Mouse (Mus musculus) megakaryocyte, embryonic 14.5 days (primary cell): ENCODE results near the gene Hexim2. TPM values are rescaled to one million over a fixed set of nuclear protein-coding genes. Genes with fewer than 3 reads are reported as not detected.

Experiments
- H3K27me3 ChIP-seq: replicated peaks from 2 replicates; pipeline ENCODE3; 2012; ENCODE audit warnings: inconsistent platforms
- H3K36me3 ChIP-seq: replicated peaks from 2 replicates; pipeline ENCODE3; 2012; ENCODE audit warnings: low read length, inconsistent platforms, mixed read lengths
- H3K4me1 ChIP-seq: 2 replicates; pipeline ENCODE4 v1.6.1; 2012; ENCODE audit warnings: inconsistent platforms
- H3K4me3 ChIP-seq: replicated peaks from 2 replicates; pipeline ENCODE3; 2012; ENCODE audit warnings: moderate library complexity, mild to moderate bottlenecking, inconsistent platforms
- H3K9me3 ChIP-seq: 2 replicates; pipeline ENCODE4 v1.6.1; 2012; ENCODE audit warnings: inconsistent platforms
- FLI1 ChIP-seq: IDR thresholded peaks from 2 replicates; pipeline ENCODE4 v1.6.1; 2012; ENCODE audit warnings: low read length, inconsistent platforms, mixed read lengths
- GATA1 ChIP-seq: IDR thresholded peaks from 3 replicates; pipeline ENCODE4 v1.6.1; 2012; ENCODE audit warnings: mixed read lengths, low read length, inconsistent platforms, borderline replicate concordance
- polyA plus RNA-seq: library from polyadenylated mRNA; stranded (reverse); fragments of >175 nt; gene quantifications from 2 replicates; pipeline ENCODE4 v1.2.3, GENCODE M21; 2012; ENCODE audit warnings: low replicate concordance; ENCODE audit not compliant: insufficient read depth

Hexim2 gene
- polyA plus RNA-seq, 1 experiment = 168 TPM

DNA sequence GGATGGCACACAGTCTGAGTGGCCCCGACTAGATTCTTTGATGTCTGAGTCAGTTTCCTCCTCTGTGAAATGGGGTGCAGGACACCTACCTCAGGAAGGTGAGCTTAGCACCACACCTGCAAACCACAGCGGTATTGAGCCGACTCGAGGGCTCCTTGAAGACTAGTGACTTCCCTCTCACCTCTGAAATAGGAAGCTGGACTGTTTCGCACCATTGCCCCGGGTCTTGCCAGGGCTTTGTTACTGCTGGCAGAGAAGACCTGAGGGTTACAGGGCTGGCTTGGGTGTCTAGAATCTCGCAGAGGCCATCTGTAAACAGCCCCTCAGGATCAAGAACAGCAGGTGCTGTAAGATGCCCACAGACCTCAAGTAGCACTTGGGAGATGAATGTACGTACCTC lies 31.9 kb upstream of the Hexim2 start:
- Histone ChIP-seq H3K9me3 (no peaks in the 10 kb centered on the region), H3K4me1 (peaks cover 48% of the 10 kb centered on the region), H3K4me3 (no peak overlapping the region), H3K27me3 (peaks cover 66% of the 10 kb centered on the region), H3K36me3 (peaks cover 12% of the 10 kb centered on the region)
- TF ChIP-seq FLI1 (no peak), GATA1 (no peak)

DNA sequence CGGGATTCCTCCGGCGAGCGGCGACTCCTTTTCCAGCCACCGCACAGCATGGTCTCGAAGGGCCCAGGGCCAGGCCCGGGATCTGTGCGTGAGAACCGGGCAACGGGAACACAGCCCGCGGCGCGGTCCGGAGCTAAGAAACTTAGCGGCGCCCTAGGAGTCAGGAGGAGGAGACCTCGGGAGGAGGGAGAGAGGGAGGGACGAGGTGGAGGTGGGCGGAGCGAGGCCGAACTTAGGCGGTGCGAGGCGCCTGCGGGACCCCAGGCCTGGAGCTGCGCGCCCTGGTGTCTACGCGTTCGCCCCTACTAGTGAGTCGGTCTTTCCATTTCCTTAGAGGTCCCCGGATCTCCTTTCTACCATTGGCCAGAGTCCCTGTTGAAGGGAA lies 30.8 kb upstream of the Hexim2 start, which contains the start of the genes Plcd3 and Acbd4:
Gene Plcd3, minus strand, starts transcription at position 178 of the 385 bp plus-strand sequence.
Gene Acbd4, plus strand, starts transcription at position 202 of the 385 bp plus-strand sequence.
- no peaks in the 10 kb centered on the region for H3K9me3 ChIP-seq
- TF ChIP-seq FLI1 (no peak), GATA1 (no peak)
- peak within 1 kb of the TSS; percentile 97 for H3K4me3 ChIP-seq
- H3K27me3 ChIP-seq = peaks cover 57% of the 10 kb centered on the region
- peaks cover 23% of the 10 kb centered on the region for H3K36me3 ChIP-seq
- H3K4me1 ChIP-seq = peaks cover 55% of the 10 kb centered on the region

DNA sequence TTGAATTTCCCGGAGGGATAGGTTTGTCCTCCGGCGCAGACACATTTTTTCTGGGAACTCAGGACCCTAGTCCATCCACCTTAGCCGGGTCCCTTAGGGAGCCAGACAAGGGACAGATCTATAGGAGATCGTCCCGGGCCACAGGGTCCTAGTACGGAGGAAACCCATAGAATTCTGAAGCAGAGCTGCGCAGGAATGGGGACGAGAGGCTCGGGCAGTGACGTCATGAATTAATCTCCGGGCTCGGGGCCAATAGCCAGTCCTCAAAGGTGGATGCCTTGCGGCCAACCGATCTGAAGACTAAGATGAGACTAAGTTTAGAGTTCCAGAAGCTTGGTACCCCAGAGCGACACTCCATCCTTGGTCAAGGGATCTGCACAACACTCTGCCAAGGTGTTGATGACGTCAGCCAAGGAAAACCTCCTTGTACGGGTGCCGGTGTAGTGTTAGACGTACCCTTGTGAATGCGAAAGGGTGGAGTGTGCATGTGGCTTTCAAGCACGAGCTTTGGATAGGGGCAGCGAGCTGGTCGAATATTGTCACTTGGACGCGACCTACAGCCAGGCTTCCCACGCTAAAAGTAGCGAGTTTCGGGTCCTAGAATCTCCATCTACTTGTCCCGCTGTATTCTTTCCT lies 30.2 kb upstream of the Hexim2 start:
- Histone ChIP-seq H3K36me3 (peaks cover 28% of the 10 kb centered on the region), H3K27me3 (peaks cover 51% of the 10 kb centered on the region), H3K4me3 (peak overlapping the region; percentile 97), H3K4me1 (peaks cover 57% of the 10 kb centered on the region), H3K9me3 (no peaks in the 10 kb centered on the region)
- TF ChIP-seq GATA1 (no peak), FLI1 (no peak)

DNA sequence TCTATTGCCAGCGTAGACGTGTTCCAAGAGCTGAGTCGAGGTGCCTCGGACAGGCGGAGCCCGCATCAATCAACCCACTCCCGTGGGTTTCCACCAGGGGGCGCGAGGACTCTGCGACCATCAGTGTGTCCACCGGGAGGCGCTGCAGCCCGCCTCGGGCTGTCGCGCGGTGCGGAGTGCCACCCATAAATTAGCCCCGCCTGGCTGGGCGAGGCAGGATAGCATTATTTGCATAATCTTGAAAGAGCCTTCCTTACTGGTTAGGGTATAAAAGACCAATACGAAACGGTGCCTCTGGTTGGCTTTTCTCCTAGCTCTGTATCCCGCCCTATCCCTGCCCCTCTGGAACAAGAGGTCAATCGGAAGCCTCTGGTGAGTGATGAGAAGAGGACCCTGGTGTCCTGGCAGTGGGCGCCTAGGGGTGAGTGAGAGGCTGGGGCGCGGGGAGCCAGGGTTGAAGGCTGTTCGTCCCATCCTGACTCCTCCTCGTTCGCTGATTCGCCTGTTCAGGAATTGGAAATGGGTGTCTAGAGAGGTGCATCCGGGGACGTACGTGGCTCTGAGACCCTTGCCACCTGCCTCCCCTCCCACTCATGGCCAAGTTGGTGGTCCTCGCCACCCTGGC lies 29.4 kb upstream of the Hexim2 start:
- H3K36me3 ChIP-seq = peaks cover 33% of the 10 kb centered on the region
- no peaks in the 10 kb centered on the region for H3K9me3 ChIP-seq
- TF ChIP-seq GATA1 = no peak
- no peak for TF ChIP-seq FLI1
- peaks cover 43% of the 10 kb centered on the region for H3K27me3 ChIP-seq
- peak overlapping the region; percentile 97 for H3K4me3 ChIP-seq
- H3K4me1 ChIP-seq = peaks cover 50% of the 10 kb centered on the region

DNA sequence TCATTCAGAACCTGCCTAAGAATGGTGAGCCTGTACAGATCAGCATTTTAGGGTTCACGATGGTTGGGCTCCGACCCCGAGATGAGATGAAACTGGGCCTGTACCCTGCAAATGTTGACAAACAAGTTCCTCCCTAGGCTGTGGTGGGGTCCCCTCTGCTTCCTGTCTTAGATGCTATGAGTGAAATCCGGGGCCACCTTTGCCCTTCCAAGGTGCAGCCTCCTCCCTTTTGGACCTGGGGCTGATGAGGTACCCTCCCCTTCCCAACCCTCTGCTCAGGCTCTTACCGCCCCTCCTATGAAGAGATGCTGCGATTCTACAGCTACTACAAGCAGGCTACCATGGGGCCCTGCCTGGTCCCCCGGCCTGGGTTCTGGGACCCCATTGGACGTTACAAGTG lies 28.6 kb upstream of the Hexim2 start:
- H3K36me3 ChIP-seq = peaks cover 39% of the 10 kb centered on the region
- peak overlapping the region; percentile 97 for H3K4me3 ChIP-seq
- no peak for TF ChIP-seq FLI1
- no peak for TF ChIP-seq GATA1
- peaks cover 50% of the 10 kb centered on the region for H3K4me1 ChIP-seq
- H3K27me3 ChIP-seq = peaks cover 37% of the 10 kb centered on the region
- H3K9me3 ChIP-seq = no peaks in the 10 kb centered on the region

DNA sequence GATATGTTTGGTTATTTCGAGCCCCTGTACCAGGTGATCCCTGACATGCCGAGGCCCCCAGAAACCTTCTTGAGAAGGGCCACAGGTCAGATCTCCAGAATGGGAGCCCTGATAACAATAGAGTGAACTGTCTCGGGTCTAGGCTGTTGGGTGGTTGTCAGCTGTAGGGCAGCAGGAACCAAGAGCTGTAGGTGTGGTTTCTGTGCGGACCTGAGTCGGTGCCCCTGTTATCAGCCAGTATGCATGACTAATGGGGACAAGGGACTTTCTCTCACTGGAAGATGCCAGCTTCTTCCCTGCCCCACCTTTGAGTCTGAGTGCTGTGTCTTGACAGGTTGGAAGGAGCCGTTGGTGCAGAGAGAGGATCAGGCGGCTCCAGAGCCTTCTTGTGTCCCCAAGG lies 27.8 kb upstream of the Hexim2 start:
- H3K4me3 ChIP-seq = peak overlapping the region; percentile 47
- H3K27me3 ChIP-seq = peaks cover 28% of the 10 kb centered on the region
- no peak for TF ChIP-seq GATA1
- TF ChIP-seq FLI1 = no peak
- no peaks in the 10 kb centered on the region for H3K9me3 ChIP-seq
- peaks cover 50% of the 10 kb centered on the region for H3K4me1 ChIP-seq
- peaks cover 47% of the 10 kb centered on the region for H3K36me3 ChIP-seq

DNA sequence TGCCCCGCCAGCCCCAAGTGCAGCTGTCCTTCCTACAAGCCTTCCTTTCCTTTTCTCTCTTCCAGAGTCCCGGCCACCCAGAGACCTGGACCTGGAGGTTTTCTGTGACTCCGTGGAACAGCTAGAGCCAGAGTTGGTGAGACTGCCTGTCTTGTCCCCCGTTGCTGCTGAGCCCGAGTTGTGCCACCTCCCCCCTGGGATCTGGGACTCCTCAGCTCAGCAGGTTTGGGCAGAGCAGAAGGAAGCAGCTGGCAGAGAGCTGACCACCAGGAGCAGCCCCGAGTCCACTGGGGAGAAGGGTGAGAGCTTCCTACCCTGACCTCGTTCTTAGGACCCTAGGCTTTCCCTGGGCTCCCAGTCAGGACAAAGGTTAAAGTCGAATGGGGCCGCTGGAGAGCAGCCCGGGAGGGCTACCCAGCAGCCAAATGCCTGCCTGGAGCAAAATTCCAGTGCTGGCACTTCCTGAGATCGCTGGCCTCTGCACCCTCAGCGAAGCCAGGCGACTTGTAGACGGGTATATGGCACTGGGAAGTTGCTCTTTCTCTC lies 27.0 kb upstream of the Hexim2 start:
- peaks cover 50% of the 10 kb centered on the region for H3K4me1 ChIP-seq
- no peaks in the 10 kb centered on the region for H3K9me3 ChIP-seq
- peaks cover 21% of the 10 kb centered on the region for H3K27me3 ChIP-seq
- H3K4me3 ChIP-seq = no peak overlapping the region
- TF ChIP-seq GATA1 = no peak
- TF ChIP-seq FLI1 = no peak
- H3K36me3 ChIP-seq = peaks cover 51% of the 10 kb centered on the region

DNA sequence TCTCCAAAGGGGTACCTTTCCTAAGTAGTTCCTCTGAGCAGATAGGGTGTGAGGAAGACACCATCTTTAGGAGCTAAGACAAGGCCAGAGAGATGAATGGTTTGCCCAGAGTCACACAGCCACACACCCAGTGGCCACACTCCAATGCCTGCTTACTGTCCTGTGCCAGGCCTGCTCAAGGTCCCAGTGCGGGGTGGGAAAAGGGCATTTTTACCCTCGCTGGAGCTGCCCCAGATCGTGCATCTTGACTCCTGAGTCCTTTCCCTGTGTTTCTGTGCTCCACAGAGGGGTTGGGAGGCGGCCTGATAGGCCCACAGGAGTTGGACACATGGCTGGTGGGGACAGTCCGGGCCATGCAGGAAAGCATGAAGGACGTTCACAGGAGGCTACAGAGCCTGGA lies 26.4 kb upstream of the Hexim2 start:
- peaks cover 55% of the 10 kb centered on the region for H3K36me3 ChIP-seq
- TF ChIP-seq GATA1 (no peak), FLI1 (no peak)
- H3K9me3 ChIP-seq = no peaks in the 10 kb centered on the region
- peaks cover 15% of the 10 kb centered on the region for H3K27me3 ChIP-seq
- no peak overlapping the region for H3K4me3 ChIP-seq
- peaks cover 50% of the 10 kb centered on the region for H3K4me1 ChIP-seq

DNA sequence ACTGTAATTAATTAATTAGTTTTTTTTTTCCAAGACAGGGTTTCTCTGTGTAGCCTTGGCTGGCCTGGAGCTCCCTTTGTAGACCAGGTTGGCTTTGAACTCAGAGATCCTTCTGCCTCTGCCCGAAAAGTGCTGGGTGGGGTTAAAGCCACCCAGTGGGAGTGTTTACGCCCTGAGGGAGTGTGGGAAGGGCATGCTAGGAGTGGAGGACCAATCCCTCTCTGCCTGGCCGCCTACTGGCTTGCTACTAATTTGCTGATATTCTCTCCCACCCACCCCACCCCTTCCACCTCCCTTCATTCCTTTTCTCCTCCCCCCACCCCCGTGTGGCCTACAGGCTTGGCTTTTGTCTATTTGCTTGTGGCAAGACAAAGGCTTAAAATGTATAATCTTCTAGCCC lies 25.8 kb upstream of the Hexim2 start:
- H3K27me3 ChIP-seq = peaks cover 9% of the 10 kb centered on the region
- H3K4me1 ChIP-seq = peaks cover 45% of the 10 kb centered on the region
- peaks cover 61% of the 10 kb centered on the region for H3K36me3 ChIP-seq
- TF ChIP-seq FLI1 = no peak
- H3K4me3 ChIP-seq = no peak overlapping the region
- no peaks in the 10 kb centered on the region for H3K9me3 ChIP-seq

DNA sequence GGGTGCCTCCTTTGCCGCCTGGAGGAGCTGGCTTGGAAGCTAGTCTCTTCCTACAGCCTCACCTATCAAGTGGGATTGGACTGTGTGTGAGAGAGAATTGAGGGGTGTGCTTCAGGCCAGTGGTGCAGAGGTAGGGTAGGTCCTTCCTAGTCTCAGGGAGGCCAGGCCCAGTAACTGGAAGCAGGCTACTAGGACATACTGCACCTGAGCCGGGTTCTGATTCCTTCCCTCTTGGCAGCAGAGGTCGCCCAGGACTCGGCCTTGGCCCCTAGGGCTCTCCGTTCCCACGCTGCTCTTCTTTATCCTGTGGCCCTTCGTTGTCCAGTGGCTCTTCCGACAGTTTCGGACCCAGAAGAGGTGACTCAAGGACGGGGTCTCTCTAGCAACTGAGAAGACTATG lies 20.9 kb upstream of the Hexim2 start:
- H3K4me1 ChIP-seq = peaks cover 18% of the 10 kb centered on the region
- H3K36me3 ChIP-seq = peaks cover 61% of the 10 kb centered on the region
- no peaks in the 10 kb centered on the region for H3K9me3 ChIP-seq
- no peak overlapping the region for H3K4me3 ChIP-seq
- TF ChIP-seq FLI1 = no peak
- no peaks in the 10 kb centered on the region for H3K27me3 ChIP-seq
